Mouse (Mus musculus) liver, postnatal 0 days (tissue): ENCODE measurements at regions not wholly inside any gene's neighbourhood (a gene's known extent, or its start where the extent isn't known, plus 50 kb on each side); places are given as distances from the start of the nearest gene placed in this dataset.

Experiments
- ATAC-seq: fragments of 200-750 bp; cut with Nextera tagmentation; 2 replicates; pipeline ENCODE4 v1.8.0; 2017; ENCODE audit warnings: mild to moderate bottlenecking, moderate library complexity
- DNase-seq: peaks from one replicate; pipeline ENCODE4 v3.0.0-alpha.2; 2016
- H3K27ac ChIP-seq: fragments of 300-500 bp; sonication (generic); 2 replicates; pipeline ENCODE4 v1.5.1; 2014; ENCODE audit warnings: antibody characterized with exemption, moderate library complexity, mild to moderate bottlenecking, low read depth
- H3K27me3 ChIP-seq: fragments of 300-500 bp; sonication (generic); 2 replicates; pipeline ENCODE4 v1.6.1; 2014; ENCODE audit warnings: low read length, control low read depth, mixed read lengths; ENCODE audit not compliant: insufficient read depth
- H3K36me3 ChIP-seq: fragments of 300-500 bp; sonication (generic); replicated peaks from 2 replicates; pipeline ENCODE4 v1.6.1; 2014; ENCODE audit warnings: mild to moderate bottlenecking, control low read depth, low read length, moderate library complexity, mixed read lengths; ENCODE audit not compliant: insufficient read depth
- H3K4me1 ChIP-seq: fragments of 300-500 bp; sonication (generic); 2 replicates; pipeline ENCODE4 v1.6.1; 2014; ENCODE audit warnings: antibody characterized with exemption, mild to moderate bottlenecking, control low read depth; ENCODE audit not compliant: insufficient read depth
- H3K4me2 ChIP-seq: fragments of 300-500 bp; sonication (generic); 2 replicates; pipeline ENCODE4 v1.6.1; 2014; ENCODE audit warnings: low read depth, mild to moderate bottlenecking, low read length, moderate library complexity, mixed read lengths
- H3K4me3 ChIP-seq: fragments of 300-500 bp; sonication (generic); 2 replicates; pipeline ENCODE4 v1.5.1; 2014; ENCODE audit warnings: low read depth, low read length
- H3K9ac ChIP-seq: fragments of 300-500 bp; sonication (generic); replicated peaks from 2 replicates; pipeline ENCODE4 v1.6.1; 2014; ENCODE audit warnings: mild to moderate bottlenecking, moderate library complexity
- H3K9me3 ChIP-seq: fragments of 300-500 bp; sonication (generic); 2 replicates; pipeline ENCODE4 v1.6.1; 2016; ENCODE audit warnings: mild to moderate bottlenecking, control low read depth, low read length, mixed read lengths
- CTCF ChIP-seq: sonication (generic); IDR thresholded peaks from 2 replicates; pipeline ENCODE4 v1.5.1; 2016; ENCODE audit warnings: antibody characterized with exemption, low read depth
- EP300 ChIP-seq: IDR thresholded peaks from 2 replicates; pipeline ENCODE4 v1.6.1; 2016; ENCODE audit warnings: antibody characterized with exemption, low read depth, mild to moderate bottlenecking
- WGBS: fragments of 180-500 bp; shearing (Covaris S2); extraction: QIAGEN DNeasy Blood & Tissue Kit; methylation state at CpG from one replicate; pipeline ENCODE4 v1.1.7; 2014; ENCODE audit not compliant: insufficient replicate concordance; 5-methylcytosine and 5-hydroxymethylcytosine counted together

GRCm38 (mm10) chr3:17452984-17453383 lies 495.2 kb upstream of the Cypt12 start:
- Histone ChIP-seq H3K27ac (no peak overlapping the region), H3K4me2 (no peak overlapping the region), H3K27me3 (no peaks in the 10 kb centered on the region), H3K9ac (no peak overlapping the region), H3K4me3 (no peak overlapping the region), H3K4me1 (no peaks in the 10 kb centered on the region), H3K9me3 (no peaks in the 10 kb centered on the region), H3K36me3 (no peaks in the 10 kb centered on the region)
- WGBS: 71% methylated on average over 1 of the region's 1 CpGs
- DNase-seq: no peak
- TF ChIP-seq EP300 (no peak), CTCF (no peak)
- ATAC-seq: no peak

- H3K27me3 ChIP-seq: no peaks in the 10 kb centered on the region
- no peak overlapping the region for H3K9ac ChIP-seq
- TF ChIP-seq EP300 (no peak), CTCF (no peak)
- no peaks in the 10 kb centered on the region for H3K4me1 ChIP-seq
- no peaks in the 10 kb centered on the region for H3K9me3 ChIP-seq
- WGBS: 76% methylated on average over 5 of the region's 5 CpGs
- H3K27ac ChIP-seq: no peak overlapping the region
- H3K4me2 ChIP-seq: no peak overlapping the region
- ATAC-seq (no peak), DNase-seq (no peak)
- H3K4me3 ChIP-seq: no peak overlapping the region
- no peaks in the 10 kb centered on the region for H3K36me3 ChIP-seq
Observed at GRCm38 (mm10) chr3:17460545-17460944, 487.7 kb upstream of the Cypt12 start.

GRCm38 (mm10) chr3:17461365-17461764 lies 486.8 kb upstream of the Cypt12 start:
- no peaks in the 10 kb centered on the region for H3K36me3 ChIP-seq
- TF ChIP-seq CTCF: no peak
- no peak for TF ChIP-seq EP300
- no peaks in the 10 kb centered on the region for H3K9me3 ChIP-seq
- ATAC-seq: no peak
- H3K4me3 ChIP-seq: no peak overlapping the region
- H3K4me1 ChIP-seq: no peaks in the 10 kb centered on the region
- H3K4me2 ChIP-seq: no peak overlapping the region
- no peaks in the 10 kb centered on the region for H3K27me3 ChIP-seq
- DNase-seq: no peak
- WGBS: 78% methylated on average over 4 of the region's 4 CpGs
- H3K9ac ChIP-seq: no peak overlapping the region
- no peak overlapping the region for H3K27ac ChIP-seq

- H3K9me3 ChIP-seq: no peaks in the 10 kb centered on the region
- no peak for DNase-seq
- no peak for TF ChIP-seq EP300
- TF ChIP-seq CTCF: no peak
- no peak overlapping the region for H3K4me3 ChIP-seq
- no peaks in the 10 kb centered on the region for H3K4me1 ChIP-seq
- no peak overlapping the region for H3K27ac ChIP-seq
- H3K4me2 ChIP-seq: no peak overlapping the region
- 54% methylated on average over 2 of the region's 2 CpGs for WGBS
- H3K9ac ChIP-seq: no peak overlapping the region
- H3K36me3 ChIP-seq: no peaks in the 10 kb centered on the region
- H3K27me3 ChIP-seq: no peaks in the 10 kb centered on the region
- no peak for ATAC-seq
Observed at GRCm38 (mm10) chr3:17473812-17474211, 474.4 kb upstream of the Cypt12 start.

GRCm38 (mm10) chr3:17489240-17490142 lies 458.7 kb upstream of the Cypt12 start:
- H3K9me3 ChIP-seq: no peaks in the 10 kb centered on the region
- H3K27ac ChIP-seq: no peak overlapping the region
- DNase-seq (no peak), ATAC-seq (no peak)
- H3K27me3 ChIP-seq: no peaks in the 10 kb centered on the region
- TF ChIP-seq CTCF (no peak), EP300 (no peak)
- WGBS: 36% methylated on average over 4 of the region's 4 CpGs
- H3K4me3 ChIP-seq: no peak overlapping the region
- H3K36me3 ChIP-seq: no peaks in the 10 kb centered on the region
- H3K4me1 ChIP-seq: no peaks in the 10 kb centered on the region
- H3K9ac ChIP-seq: no peak overlapping the region
- H3K4me2 ChIP-seq: no peak overlapping the region

- H3K27ac ChIP-seq: no peak overlapping the region
- ATAC-seq: no peak
- H3K36me3 ChIP-seq: no peaks in the 10 kb centered on the region
- H3K27me3 ChIP-seq: no peaks in the 10 kb centered on the region
- TF ChIP-seq CTCF (no peak), EP300 (no peak)
- H3K4me2 ChIP-seq: no peak overlapping the region
- H3K4me1 ChIP-seq: no peaks in the 10 kb centered on the region
- no peak overlapping the region for H3K9ac ChIP-seq
- DNase-seq: no peak
- H3K9me3 ChIP-seq: no peaks in the 10 kb centered on the region
- no peak overlapping the region for H3K4me3 ChIP-seq
Observed at GRCm38 (mm10) chr3:17490632-17491031, 457.6 kb upstream of the Cypt12 start.

GRCm38 (mm10) chr3:17498291-17498690 lies 449.9 kb upstream of the Cypt12 start:
- DNase-seq (no peak), ATAC-seq (no peak)
- no peak for TF ChIP-seq EP300
- TF ChIP-seq CTCF: no peak
- H3K9me3 ChIP-seq: no peaks in the 10 kb centered on the region
- no peaks in the 10 kb centered on the region for H3K27me3 ChIP-seq
- H3K4me1 ChIP-seq: no peaks in the 10 kb centered on the region
- no peak overlapping the region for H3K4me2 ChIP-seq
- 69% methylated on average over 3 of the region's 3 CpGs for WGBS
- no peaks in the 10 kb centered on the region for H3K36me3 ChIP-seq
- no peak overlapping the region for H3K27ac ChIP-seq
- H3K4me3 ChIP-seq: no peak overlapping the region
- H3K9ac ChIP-seq: no peak overlapping the region
